Mouse (Mus musculus): Measurements from ENCODE around the gene Adamts13. TPM values are rescaled to one million over a fixed set of nuclear protein-coding genes. Genes with fewer than 3 reads are reported as not detected.
A peak's percentile ranks its signal among the peaks of the same experiment; 100 is the strongest.

Adamts13 gene
- total RNA-seq (2014; fragmentation: Nextera tagmentation): 2.3 TPM in 1 of 2 replicates, not detected in the other
- not detected in 2 replicates for total RNA-seq (2017)

- 0 out of 2 replicates have a peak, but pooled peaks have one; percentile 22 for ATAC-seq (replicated peaks; ENCODE audit: low FRiP score, low TSS enrichment, poor library complexity, severe bottlenecking)
These were observed at the start of gene Adamts13 for GRCm38 (mm10) chr2:26973116-26973515. Gene Adamts13, plus strand, starts transcription at chr2:26973416.

DNA sequence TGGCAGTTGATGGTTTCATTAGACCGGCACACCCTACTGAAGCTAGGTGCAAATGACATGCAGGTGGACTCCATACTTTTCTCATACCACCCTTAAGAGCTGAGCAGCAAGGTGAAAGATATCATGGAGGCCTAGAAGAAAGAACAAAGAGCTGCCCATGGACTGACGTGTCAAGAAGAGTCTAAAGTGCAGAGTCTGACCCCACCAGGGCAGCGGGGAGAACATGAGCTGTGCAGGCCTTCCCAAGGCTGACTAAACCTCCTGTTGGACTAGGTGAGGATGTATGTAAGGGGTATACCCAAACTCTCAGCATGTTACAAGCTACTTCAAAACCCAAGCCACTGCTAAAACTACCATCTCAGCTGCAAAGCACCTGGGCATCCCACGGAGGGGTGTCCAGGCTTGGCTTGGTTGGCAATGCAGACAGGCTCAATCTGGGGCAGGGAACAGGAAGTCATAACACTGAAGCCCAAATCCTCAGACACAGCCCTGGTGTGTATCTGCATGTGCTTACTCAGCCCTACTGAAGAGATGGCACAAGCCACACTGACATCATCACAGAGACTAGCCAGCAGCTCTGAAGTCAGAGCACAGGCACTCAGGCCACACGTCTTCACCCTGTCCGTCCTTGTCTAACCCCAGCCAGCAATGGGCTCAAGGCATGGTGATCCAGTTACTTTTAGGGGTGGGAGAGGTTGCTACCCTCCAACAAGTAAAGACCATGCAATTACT is 45.3 kb upstream of the Adamts13 start:
- ATAC-seq (replicated peaks; ENCODE audit: low FRiP score, low TSS enrichment, poor library complexity, severe bottlenecking): no peak

DNA sequence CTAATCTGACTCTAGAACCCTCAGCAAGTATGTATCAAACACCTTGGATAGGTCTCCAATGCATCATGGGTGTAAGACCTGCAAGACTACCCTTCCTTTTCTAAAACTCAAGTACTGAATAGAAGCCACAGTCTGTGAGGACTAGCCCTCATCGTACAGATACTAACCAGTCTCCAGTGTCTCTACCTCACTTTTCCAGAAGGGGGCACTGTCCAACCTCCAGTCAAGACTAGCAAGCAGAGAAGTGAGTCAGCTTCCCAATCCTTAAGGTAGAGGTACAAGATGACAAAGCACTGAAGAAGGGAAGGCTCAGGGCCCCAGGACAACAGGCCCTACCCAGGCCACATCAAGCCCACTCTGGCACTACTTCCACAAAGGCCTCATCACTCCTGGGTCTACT is 42.8 kb upstream of the Adamts13 start:
- ATAC-seq (replicated peaks; ENCODE audit: low FRiP score, low TSS enrichment, poor library complexity, severe bottlenecking): peak; percentile 34; the same call in 1 of the 2 replicates

DNA sequence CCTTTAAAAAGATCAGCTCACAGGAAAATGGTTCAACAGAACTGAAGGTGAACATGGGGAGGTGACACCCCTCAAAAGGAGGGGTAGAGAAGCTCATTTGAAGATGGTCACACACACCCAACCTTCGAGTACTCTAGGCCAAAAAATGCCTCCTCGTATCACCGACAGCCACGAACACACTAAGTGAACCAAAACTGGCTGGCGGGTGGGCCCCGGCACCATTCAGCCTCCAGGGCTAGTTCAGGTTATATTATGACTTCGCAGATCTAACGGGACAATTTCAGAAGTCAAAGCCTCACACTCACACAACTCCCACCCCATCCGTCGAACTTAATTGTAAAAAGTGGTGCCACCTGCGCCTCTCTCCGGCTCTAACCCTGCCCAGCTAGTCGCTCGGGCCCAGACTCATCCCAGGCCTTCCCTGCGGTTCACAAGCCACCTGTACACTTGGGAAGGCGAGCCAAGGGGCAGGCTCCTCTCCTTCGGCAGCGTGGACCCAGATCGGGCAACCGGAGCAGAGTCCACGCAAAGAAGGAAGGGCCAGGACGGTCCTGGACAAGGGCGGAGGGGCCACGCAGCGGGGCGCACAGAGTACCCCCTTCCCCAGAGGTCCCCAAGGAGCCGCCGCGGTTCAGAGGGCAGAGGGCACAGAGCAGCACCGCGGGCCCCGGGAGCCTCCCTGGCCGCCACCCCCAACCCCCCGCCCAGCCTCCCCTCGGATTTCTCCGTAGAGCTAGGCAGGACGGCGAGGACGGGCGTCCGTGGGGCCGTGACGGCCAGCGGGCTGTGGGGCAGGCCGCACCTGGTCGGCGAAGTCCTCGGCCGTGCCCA is 40.5 kb upstream of the Adamts13 start:
- ATAC-seq (replicated peaks; ENCODE audit: low FRiP score, low TSS enrichment, poor library complexity, severe bottlenecking): 0 out of 2 replicates have a peak, but pooled peaks have one; percentile 10

- peak; percentile 93 for ATAC-seq (replicated peaks; ENCODE audit: low FRiP score, low TSS enrichment, poor library complexity, severe bottlenecking)
These were observed 39.7 kb upstream of the Adamts13 start, which contains the start of the genes Surf4 and Stkld1 for GRCm38 (mm10) chr2:26933304-26934055. Gene Surf4, minus strand, starts transcription at chr2:26933928. Gene Stkld1, plus strand, starts transcription at chr2:26934047.

DNA sequence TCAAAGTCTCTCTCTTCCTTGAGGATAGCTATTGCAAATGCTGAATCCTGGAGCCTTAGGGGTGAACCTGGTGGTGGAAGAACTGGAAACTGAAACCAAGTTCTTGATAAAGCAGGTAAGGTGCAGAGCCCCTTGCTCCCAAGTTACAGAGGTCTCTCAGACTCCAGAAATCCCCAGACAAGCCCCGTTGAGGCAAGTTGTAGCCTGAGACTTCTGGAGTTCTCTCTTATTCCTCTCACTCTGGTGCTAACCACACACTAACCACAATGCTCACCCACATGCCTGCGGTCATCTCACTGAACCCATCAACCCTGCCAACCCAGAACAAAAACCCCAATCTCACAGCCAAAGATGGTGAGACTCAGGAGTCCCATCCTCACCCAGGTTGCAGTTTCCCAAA is 37.9 kb upstream of the Adamts13 start:
- ATAC-seq (replicated peaks; ENCODE audit: low FRiP score, low TSS enrichment, poor library complexity, severe bottlenecking): no peak

DNA sequence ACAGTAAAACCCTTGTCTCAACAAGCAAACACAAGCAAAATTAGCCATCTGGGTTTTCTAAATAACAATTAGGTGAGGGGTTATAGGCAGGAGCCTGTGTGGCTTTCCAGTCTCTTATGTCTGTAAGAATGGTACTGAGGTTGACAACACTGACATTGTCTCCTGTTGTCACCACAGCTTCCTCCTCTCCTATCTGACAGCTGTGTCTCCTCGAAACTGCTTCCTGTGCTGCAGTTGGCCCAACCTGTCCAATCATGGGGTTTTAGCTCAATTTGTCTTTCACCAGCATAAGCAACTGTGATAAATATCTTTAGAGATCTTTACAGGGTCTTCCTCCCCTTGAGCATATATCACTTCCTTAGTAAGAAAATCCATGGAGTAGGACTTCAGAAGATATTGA is 36.8 kb upstream of the Adamts13 start:
- no peak for ATAC-seq (replicated peaks; ENCODE audit: low FRiP score, low TSS enrichment, poor library complexity, severe bottlenecking)

DNA sequence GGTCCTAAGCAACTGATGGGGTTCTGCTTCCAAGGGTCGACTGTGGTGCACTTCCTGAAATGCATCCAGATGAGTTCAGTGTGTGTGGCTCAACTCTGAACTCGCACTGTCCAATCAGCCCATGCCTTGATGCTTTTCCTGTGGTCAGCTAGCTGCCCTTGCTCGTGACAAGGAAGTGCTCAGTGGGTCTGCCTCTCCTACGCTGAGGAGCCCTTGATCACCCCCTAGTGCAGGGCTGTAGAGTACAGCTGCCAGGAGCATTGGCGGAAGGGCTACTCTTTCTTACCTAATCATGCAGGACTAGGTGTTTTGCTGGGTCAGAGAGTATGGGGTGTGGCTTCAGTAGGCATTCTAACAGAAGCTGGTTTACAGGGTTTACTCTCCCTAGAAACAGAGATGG is 31.7 kb upstream of the Adamts13 start:
- peak; percentile 69; the same call in 1 of the 2 replicates for ATAC-seq (replicated peaks; ENCODE audit: low FRiP score, low TSS enrichment, poor library complexity, severe bottlenecking)

DNA sequence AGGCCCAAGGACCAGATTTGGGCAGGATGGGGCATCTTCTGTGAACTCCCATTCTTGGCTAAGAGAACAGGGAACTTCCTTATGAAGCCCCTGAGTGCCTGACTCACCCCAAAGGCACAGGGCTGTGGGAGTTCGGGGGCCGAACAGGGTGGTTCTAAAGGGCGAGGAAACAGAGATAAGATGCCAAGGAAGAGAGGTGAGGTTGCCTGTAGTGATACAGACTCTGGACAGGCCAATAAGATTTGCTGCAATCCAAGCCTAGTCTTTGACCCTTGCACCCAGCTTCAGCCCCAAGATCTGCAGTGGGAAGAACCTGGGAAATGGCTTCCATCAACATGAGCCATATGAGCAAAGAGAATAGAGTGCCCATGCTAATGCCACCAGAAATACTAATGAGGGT is 30.0 kb upstream of the Adamts13 start:
- no peak for ATAC-seq (replicated peaks; ENCODE audit: low FRiP score, low TSS enrichment, poor library complexity, severe bottlenecking)

- no peak for ATAC-seq (replicated peaks; ENCODE audit: low FRiP score, low TSS enrichment, poor library complexity, severe bottlenecking)
These were observed 22.8 kb upstream of the Adamts13 start for GRCm38 (mm10) chr2:26950411-26950810.

DNA sequence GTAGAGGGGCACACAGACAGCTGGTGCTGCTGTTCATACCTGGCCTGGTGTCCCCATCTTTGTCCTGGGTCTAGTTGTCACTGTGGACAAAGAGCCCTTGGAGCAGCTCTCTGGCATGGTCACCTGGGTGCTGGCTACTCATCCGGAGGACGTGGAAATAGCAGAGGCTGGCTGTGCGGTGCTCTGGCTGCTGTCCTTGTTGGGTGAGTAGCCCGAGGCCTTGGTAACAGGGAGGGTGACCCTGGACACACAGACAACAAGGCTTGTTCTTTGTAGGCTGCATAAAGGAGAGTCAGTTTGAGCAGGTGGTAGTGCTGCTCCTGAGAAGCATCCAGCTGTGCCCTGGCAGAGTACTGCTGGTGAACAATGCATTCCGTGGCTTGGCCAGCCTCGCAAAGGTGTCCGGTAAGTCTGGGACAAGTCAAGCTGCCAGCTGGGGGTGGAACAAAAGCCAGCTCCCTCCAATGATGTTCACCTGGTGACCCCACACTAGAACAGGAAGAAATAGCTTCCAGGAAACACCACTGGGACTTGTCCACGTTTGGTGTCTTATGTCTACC is 21.8 kb upstream of the Adamts13 start:
- no peak for ATAC-seq (replicated peaks; ENCODE audit: low FRiP score, low TSS enrichment, poor library complexity, severe bottlenecking)

- no peak for ATAC-seq (replicated peaks; ENCODE audit: low FRiP score, low TSS enrichment, poor library complexity, severe bottlenecking)
These were observed 21.0 kb upstream of the Adamts13 start for GRCm38 (mm10) chr2:26952193-26952592.

- no peak for ATAC-seq (replicated peaks; ENCODE audit: low FRiP score, low TSS enrichment, poor library complexity, severe bottlenecking)
These were observed 20.4 kb upstream of the Adamts13 start for GRCm38 (mm10) chr2:26952866-26953265.

DNA sequence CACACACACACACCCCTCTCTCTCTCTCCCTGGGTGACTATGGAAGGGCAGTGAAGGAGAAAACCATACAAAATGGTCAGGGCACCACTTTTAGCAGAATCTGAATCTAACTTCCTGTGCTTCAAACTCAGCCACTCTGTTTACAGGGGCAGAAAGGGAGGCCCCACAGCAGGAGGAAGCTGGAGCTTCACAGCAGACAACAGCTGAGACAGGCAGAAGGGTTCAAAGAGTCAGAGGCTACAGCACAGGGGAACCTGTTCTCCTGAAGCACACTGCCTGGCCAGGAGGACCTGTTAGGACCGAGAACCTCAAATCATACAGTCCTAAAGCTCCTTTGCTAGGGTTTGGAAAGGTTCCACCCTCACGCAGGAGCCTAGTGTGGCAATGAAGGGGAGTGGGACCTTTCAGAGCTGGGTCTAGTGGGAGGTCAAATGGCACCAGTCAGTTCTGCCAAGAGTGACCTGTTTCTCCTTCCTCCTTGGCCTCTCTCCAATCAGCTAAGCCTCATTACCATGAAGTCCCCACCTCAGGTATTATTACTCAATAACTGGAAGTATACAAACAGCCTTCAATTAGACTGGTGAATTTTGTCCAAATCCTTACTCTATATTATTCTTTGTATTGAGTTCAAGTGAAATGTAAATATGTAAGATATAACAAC is 18.4 kb upstream of the Adamts13 start:
- no peak for ATAC-seq (replicated peaks; ENCODE audit: low FRiP score, low TSS enrichment, poor library complexity, severe bottlenecking)

DNA sequence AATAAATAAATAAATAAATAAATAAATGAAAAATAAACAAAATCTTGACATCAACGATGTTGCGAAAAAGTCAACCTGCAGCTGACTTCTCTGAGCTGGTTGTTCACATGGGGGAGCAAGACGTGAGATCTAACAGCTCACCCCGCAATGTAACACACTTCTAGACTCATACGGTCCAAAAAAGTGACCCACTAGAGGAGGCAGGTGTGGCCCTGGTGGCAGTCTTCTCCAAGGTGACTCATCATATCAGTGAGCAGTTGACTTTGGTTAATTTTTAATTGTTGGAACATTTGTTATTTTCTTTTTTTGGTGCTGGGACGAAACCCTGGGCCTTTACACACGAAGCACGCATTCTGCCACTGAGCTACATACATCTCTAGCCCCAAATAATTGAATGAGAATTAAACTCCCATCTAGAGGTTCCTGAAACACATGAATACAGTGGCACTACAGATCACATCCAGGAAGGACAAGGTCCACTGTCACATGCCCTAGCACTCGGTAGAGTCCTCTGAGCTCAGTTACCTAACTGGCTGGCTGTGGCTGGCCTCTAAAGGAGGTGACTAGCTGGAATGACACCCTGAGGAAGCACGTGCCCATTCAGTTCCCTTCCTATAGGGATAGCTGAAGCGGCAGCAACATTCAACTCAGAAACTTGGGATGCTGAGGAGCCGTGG is 16.3 kb upstream of the Adamts13 start:
- no peak for ATAC-seq (replicated peaks; ENCODE audit: low FRiP score, low TSS enrichment, poor library complexity, severe bottlenecking)

DNA sequence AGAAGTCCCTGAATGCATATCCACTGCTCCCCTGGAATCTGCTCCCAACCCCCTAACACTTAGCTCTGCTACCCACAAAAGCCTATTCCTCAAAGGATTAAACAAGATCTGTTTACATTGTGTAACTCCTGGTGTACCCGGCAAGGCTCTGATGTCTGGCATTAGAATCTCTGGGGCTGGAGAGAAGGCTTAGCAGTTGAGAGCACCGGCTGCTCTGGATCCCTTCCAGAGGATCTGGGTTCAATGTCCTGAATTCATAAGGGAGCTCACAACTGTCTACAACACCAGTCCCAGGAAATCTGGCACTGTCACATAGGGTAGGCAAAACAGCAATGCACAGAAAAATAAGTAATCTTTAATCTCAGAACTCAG is 15.7 kb upstream of the Adamts13 start:
- ATAC-seq (replicated peaks; ENCODE audit: low FRiP score, low TSS enrichment, poor library complexity, severe bottlenecking): no peak

DNA sequence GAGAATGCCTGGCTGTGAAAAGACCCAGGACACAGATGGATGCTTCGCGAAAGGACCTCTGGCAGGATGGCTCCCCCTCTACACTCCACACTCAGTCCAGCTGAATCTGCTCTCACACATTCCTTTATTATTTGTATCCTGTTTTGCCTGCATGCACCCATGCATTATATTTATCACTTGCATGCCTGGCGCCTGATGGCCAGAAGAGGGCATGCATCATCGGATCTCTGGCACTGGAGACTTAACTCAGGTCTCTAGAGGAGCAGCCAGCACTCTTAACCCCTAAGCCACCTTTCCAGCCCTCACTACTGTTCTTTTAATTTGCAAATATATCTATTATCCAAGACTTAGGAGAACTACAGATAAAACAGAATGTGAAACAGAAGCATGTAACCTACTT is 12.5 kb upstream of the Adamts13 start:
- no peak for ATAC-seq (replicated peaks; ENCODE audit: low FRiP score, low TSS enrichment, poor library complexity, severe bottlenecking)

- peak; percentile 89 for ATAC-seq (replicated peaks; ENCODE audit: low FRiP score, low TSS enrichment, poor library complexity, severe bottlenecking)
These were observed 9.1 kb upstream of the Adamts13 start, which contains the start of gene Rexo4 for GRCm38 (mm10) chr2:26963923-26964723. Gene Rexo4, minus strand, starts transcription at chr2:26964386.
